Mouse (Mus musculus): ENCODE results near the gene Il10rb.

DNA sequence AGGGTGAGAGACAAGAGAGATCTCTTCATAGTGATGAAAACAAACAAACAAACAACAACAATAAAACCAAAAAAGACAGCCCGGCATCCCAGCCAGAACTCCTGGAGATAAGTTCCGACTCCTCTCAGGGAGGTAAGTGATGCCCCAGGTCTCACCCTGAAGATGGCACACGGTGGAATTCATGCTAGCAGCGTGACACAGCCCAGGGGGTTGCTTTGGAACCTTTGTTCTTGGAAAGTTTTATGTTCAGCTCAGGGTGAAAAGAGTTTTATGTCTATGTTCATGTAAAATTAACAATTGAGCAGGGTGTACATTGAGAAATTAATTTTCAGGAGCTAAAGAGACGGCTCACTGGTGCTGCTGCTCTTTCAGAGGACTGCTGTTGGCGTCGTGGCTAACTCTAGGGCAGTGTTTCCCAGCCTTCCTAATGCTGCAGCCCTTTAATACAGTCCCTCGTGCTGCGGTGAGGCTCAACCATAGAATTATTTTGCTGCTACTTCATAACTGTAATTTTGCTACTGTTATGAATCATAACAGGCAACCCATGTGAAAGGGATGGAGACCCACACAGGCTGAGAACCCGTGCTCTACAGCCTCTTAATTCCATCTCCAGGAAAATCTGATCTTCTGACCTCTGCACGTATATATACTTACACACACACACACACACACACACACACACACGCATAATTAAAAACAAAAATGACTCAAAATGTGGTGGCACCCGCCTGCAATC lies 59.7 kb downstream of the Il10rb start:
- TF ChIP-seq CTCF (IDR thresholded peaks at IDR 0.05; ENCODE audit: control insufficient read depth, insufficient read depth, insufficient read length): no peak
- TF ChIP-seq USF1 (IDR thresholded peaks at IDR 0.05; ENCODE audit: low read depth): no peak
- no peak for TF ChIP-seq MYOD1 (IDR thresholded peaks at IDR 0.05; ENCODE audit: control insufficient read depth, insufficient read length, low read depth)
- TF ChIP-seq MAX (IDR thresholded peaks at IDR 0.05): no peak
- no peak for TF ChIP-seq MYOG (IDR thresholded peaks at IDR 0.05; ENCODE audit: control insufficient read depth, extremely low read depth, insufficient read length)

Measured in C2C12 (cell line).